Comparison of ENCODE assay signal across 8 mouse cellular contexts in the genomic region with DNA sequence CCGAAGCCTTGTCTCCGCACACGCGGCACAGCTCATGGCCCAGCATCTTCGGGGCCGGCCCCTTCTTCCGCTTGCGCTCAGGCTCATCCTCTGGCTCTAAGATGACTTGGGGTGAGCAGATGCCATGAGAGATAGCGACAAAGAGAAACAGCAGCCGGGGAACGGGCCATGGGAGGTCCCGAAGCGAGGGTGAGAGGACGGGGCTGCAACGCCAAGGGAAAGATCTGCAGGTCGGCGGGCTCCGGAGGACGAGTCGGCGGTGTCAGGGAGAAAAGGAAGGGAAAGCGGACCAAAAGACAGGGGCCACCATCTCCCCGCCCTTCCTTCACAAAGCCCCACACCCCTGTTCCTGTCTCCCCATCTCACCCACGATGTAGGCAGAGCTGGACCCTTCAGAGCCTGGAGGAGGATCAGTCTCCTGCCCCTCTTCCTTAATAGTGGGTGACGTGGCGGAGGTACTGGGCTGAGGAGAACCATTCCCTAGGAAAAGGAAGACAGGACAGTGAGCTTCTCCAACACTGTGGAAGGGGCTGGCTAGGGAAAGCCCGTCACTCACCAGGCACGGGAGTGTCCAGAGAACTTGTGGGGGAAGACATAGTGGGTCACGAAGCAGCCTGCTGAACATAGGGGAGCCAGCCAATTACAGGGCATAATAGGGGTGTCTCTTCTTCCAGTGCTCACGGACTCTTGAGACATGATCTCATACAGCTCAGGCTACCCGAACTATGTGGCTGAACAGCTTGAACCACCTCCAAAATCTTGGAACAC. TPM values are rescaled to one million over a fixed set of nuclear protein-coding genes. Genes with fewer than 3 reads are reported as not detected.
A peak's percentile ranks its signal among the peaks of the same experiment; 100 is the strongest.
DNase-seq lines count a peak whose midpoint lies in the region; ATAC-seq lines count a peak whose summit lies in the region.

No protein-coding gene starts in this region.

- DNase-seq in adrenal gland, adult (ENCODE audit: inconsistent age in 2 of 2, low spot score in 1 of 2), result peak; percentile 43 to 51
- DNase-seq in adrenal gland, postnatal 25 days, result no peak
- DNase-seq in right cerebral cortex, postnatal 14 days, result peak; percentile 10
- no peak for DNase-seq in right cerebral cortex, postnatal 36 days (ENCODE audit: low spot score in 2 of 2)
- no peak for DNase-seq in liver, embryonic 13.5 days
- DNase-seq in c-Kit-positive CD71-positive TER-119-positive erythroid progenitor cells, embryonic 14.5 days (ENCODE audit: low spot score), result no peak
- no peak for DNase-seq in spleen, adult 12 weeks (ENCODE audit: low spot score)

- H3K27ac ChIP-seq in liver, embryonic 13.5 days, result peak overlapping the region; percentile 98

- peak overlapping the region; percentile 99 for H3K4me3 ChIP-seq in liver, embryonic 13.5 days (replicated peaks)

- no peaks in the 10 kb centered on the region for H3K9me3 ChIP-seq in liver, embryonic 13.5 days (replicated peaks)

- no peaks in the 10 kb centered on the region for H3K27me3 ChIP-seq in liver, embryonic 13.5 days

- peak overlapping the region; percentile 82 for H3K4me2 ChIP-seq in liver, embryonic 13.5 days

- H3K36me3 ChIP-seq in liver, embryonic 13.5 days, result peaks cover 34% of the 10 kb centered on the region

- ATAC-seq in liver, embryonic 13.5 days (ENCODE audit: low read depth), result no peak
- no peak for ATAC-seq in CD4-positive, CD25-positive, alpha-beta regulatory T cell, adult 4 months

- H3K9ac ChIP-seq in liver, embryonic 13.5 days, result no peak overlapping the region

- peaks cover 25% of the 10 kb centered on the region for H3K4me1 ChIP-seq in liver, embryonic 13.5 days (replicated peaks)

- 86% methylated on average over 31 of the region's 31 CpGs for WGBS in liver, embryonic 13.5 days (ENCODE audit: insufficient replicate concordance)

RNA-seq across cellular contexts. Expression of gene Nr1h2, which starts 1.4 kb away (rescaled TPM):
- total RNA-seq in adrenal gland, postnatal 25 days (2021), result 133 and 140 TPM in 2 replicates
- polyA plus RNA-seq in liver, embryonic 13.5 days (2015; fragmentation: Nextera tagmentation; extraction: Ambion mirVana), result 40.7 and 47.1 TPM in 2 replicates
- 10 to 100 TPM; 42.2 to 57.7 TPM for polyA plus RNA-seq in CD4-positive, CD25-positive, alpha-beta regulatory T cell, adult 4 months (2017; shearing (Covaris generic))

RNA-seq across cellular contexts. Expression of gene Pold1, which starts 3.7 kb away (rescaled TPM):
- total RNA-seq in adrenal gland, postnatal 25 days (2021), result 14.2 and 22.6 TPM in 2 replicates
- polyA plus RNA-seq in liver, embryonic 13.5 days (2015; fragmentation: Nextera tagmentation; extraction: Ambion mirVana), result 68.3 and 68.4 TPM in 2 replicates
- 10 to 100 TPM; 18.4 to 45.5 TPM for polyA plus RNA-seq in CD4-positive, CD25-positive, alpha-beta regulatory T cell, adult 4 months (2017; shearing (Covaris generic))

RNA-seq across cellular contexts. Expression of gene Napsa, which starts 19.9 kb away (rescaled TPM):
- 0.88 TPM in 1 of 2 replicates, not detected in the other for total RNA-seq in adrenal gland, postnatal 25 days (2021)
- polyA plus RNA-seq in liver, embryonic 13.5 days (2015; fragmentation: Nextera tagmentation; extraction: Ambion mirVana), result 4.5 and 5.1 TPM in 2 replicates
- 1 to 10 TPM in 1 of 2 experiments, under 1 TPM in 1; 0.52 to 6.7 TPM for polyA plus RNA-seq in CD4-positive, CD25-positive, alpha-beta regulatory T cell, adult 4 months (2017; shearing (Covaris generic))

RNA-seq across cellular contexts. Expression of gene Spib, which starts 20.5 kb away (rescaled TPM):
- total RNA-seq in adrenal gland, postnatal 25 days (2021), result 0.43 TPM in 1 of 2 replicates, not detected in the other
- 0.08 and 0.14 TPM in 2 replicates for polyA plus RNA-seq in liver, embryonic 13.5 days (2015; fragmentation: Nextera tagmentation; extraction: Ambion mirVana)
- 1 to 10 TPM in 1 of 2 experiments, under 1 TPM in 1; 0.11 to 4.2 TPM for polyA plus RNA-seq in CD4-positive, CD25-positive, alpha-beta regulatory T cell, adult 4 months (2017; shearing (Covaris generic))

RNA-seq across cellular contexts. Expression of gene Mybpc2, which starts 27.9 kb away (rescaled TPM):
- total RNA-seq in adrenal gland, postnatal 25 days (2021), result not detected in 2 replicates
- not detected in 2 replicates for polyA plus RNA-seq in liver, embryonic 13.5 days (2015; fragmentation: Nextera tagmentation; extraction: Ambion mirVana)
- not detected for polyA plus RNA-seq in CD4-positive, CD25-positive, alpha-beta regulatory T cell, adult 4 months (2017; shearing (Covaris generic))

Comparison
In these comparisons a context has a peak if more than half of its experiments do, and no peak if none do; other contexts are left out.
1. DNase-seq: peak in adrenal gland, adult (2 of 2) and right cerebral cortex, postnatal 14 days (single experiment); none in adrenal gland, postnatal 25 days (single experiment), right cerebral cortex, postnatal 36 days (0 of 2), liver, embryonic 13.5 days (single experiment), c-Kit-positive CD71-positive TER-119-positive erythroid progenitor cells, embryonic 14.5 days (single experiment) and spleen, adult 12 weeks (single experiment).